Mouse (Mus musculus) testis, postnatal 10 days (tissue): ENCODE measurements around the gene Ripply3.
"Not testable (repeated sequence)": the region's sequence is repeated elsewhere in the genome, so short reads cannot be mapped to it uniquely, and the experiment has no call there.

Source experiments
- DNase-seq: peaks from one replicate; pipeline ENCODE4 v3.0.0; 2021; ENCODE audit warnings: low spot score

Ripply3 gene

DNA sequence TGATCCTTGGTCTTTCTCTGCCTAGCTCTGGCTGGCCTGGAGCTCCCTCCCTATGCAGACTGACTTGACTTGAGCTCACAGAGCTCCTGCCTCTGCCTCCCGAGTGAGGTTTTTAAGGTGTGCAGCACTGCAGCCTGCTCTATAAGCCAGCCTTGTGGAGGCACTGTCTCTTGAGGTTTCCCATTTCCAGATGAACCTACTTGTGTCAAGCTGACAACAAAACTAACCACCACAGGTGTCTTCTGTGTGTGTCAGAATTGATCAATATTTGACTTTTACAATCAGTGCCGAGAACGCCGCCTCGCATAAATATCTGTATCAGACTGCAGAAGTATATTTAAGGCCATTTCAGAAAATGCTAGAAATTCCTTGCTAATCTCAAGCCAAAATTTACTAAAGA is 13.6 kb upstream of the Ripply3 start:
- DNase-seq, result no peak

DNA sequence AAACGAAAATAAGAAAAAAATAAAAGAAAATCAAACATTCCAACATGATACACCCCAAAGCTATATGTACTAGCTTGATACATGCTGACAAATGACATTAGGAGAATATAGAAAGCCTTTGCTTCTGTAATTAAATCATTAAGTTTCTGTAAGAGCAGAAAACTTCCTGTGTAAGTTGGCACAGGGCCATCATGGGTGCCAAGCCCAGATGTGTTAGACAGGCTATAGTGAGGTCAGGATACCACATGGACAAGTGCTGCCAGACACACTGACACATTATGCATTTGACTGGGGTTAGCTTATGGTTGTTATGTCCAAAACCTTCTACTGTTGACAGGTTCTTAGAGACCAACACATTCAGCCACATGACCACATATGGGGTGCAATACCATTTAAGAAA is 13.0 kb upstream of the Ripply3 start:
- DNase-seq, result no peak

DNA sequence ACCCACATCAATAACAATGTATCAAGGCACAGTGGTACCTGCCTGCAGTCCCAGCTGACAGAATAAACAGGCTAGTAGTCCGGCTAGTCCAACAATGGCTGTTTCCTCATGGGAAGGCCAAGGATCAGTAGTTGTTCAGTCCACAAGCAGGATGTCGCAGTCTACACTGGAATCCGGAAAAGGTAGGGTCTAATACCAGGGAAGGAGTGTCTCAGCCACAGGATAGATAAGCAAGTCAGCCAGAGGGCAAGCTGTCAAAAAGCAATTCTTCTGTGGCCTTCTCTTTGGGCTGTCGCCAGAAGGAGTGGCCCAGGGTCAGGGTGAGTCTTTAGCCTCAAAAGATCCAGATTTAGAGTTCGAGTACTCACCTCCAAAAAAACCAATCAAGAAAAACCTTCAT is 10.5 kb upstream of the Ripply3 start:
- no peak for DNase-seq

DNA sequence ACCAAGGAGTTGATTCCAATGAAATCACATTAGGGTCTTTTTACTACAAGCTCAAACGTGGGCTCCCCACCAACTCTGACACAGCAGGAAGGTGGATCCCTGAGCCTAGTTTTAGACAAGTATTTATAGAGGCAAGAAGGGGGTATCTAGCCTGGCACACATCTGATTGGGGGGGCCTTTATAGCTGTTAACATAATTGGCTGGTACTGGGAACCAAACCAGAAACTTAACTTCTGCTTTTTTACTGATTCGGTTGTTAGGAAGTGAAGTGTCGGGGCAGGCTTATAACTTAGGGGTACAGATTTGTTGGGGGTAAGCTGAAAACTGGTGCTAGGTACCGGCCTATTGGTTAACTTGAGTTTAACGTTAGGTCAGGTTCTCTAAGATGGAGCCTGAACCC is 8.0 kb upstream of the Ripply3 start:
- no peak for DNase-seq

DNA sequence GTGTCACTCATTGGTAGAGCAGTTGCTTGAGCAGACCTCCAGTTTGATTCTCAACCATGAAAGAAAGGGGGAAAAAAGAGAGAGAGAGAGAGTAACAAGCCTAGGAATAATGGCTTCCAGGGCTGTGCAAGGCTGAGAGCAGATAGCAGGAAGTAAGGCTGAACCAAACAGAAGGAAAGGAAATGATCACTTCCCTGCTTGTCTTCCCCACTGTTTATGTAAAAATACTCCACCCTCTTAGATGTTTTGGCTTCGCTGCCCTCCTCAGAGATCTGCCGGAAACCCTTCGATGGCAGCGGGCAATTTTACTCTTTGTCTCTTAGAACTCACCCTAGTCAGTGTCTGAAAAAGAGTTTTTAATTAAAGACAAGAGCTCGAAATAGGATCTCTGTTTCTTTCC is 4.5 kb upstream of the Ripply3 start:
- no peak for DNase-seq

DNA sequence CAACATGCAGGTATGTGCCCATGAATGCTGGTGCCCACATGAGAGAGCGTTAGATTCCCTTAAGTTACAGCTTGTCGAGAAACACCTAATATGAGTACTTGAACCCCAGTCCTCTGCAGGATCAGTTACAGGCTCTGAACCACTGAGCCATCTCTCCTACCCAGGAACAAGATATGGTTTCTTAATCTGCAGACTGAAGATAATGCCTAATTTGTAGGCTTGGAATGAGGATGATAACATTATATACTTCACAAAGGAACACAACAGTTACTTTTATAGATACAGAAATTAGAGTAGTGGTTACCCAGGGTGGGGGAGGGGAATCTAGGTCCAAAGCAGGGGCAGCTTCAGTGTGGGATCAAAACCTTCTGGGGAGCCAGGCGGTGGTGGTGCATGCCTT is 2.2 kb upstream of the Ripply3 start:
- DNase-seq, result no peak

DNA sequence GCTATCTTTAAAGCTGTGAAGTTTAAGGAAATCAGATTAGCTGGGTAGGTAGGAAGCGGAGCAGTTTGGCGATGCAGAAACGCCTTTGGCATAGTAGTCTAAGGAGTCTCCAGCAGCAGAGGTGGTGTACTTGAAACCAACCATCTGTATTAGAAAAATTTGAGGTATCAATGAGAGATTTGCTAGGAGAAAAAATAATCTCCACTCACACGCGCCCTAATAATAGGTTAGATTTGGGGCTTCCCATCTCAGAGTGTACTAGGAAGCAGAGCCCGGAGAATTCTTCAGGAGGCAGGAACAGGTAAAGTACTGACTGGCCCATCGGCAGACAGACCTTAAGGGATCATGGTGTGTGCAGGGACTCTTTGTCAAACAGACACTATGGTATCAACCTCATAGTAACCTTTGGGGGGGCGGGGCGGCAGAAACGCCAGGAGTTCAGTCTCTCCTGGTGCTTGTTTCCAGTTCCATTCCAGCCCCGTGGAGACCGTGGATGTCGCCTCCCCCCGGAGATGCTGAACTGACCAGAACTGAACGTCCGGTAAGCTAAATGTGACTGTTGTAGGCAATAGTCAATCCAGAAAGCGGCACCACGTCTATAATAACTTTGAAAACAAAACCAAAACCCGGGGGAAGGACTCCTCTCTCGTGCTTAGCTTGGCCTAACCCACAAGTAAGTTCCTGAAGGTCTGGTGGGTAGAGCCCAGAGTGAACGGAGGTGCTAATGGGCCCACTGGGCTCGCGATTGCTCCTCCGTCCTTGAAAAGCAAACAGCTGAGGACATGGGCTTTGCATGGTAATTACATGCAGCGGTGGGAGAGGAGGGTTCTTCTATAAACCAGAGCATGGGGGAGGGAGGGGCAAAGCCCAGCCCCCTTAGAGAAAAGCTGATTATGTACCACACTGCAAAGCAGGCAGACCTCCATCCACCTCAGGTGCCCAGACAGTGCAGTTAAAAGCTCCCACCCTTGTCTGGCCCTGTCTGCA is 954 bp downstream of the Ripply3 start:
- no peak for DNase-seq

DNA sequence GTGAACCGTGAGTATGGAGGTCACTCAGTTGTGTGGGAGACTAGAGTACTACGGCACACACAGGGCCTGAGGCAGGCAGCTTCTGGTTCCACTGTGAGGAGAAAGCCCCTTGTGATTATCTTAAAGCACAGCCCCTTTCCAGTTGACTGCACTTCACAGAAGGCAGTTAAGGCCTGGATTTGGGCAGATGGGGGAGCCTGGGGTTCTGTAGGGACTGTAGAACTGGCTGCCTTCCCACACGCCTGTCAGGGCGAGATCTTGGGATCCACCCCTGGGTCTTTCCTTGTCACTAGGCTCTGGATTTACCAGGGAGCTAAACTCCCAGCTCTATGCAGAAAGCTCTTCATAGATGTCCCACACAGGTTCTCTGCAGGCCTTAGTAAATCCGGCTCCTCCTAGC is 2.2 kb downstream of the Ripply3 start:
- DNase-seq, result no peak

DNA sequence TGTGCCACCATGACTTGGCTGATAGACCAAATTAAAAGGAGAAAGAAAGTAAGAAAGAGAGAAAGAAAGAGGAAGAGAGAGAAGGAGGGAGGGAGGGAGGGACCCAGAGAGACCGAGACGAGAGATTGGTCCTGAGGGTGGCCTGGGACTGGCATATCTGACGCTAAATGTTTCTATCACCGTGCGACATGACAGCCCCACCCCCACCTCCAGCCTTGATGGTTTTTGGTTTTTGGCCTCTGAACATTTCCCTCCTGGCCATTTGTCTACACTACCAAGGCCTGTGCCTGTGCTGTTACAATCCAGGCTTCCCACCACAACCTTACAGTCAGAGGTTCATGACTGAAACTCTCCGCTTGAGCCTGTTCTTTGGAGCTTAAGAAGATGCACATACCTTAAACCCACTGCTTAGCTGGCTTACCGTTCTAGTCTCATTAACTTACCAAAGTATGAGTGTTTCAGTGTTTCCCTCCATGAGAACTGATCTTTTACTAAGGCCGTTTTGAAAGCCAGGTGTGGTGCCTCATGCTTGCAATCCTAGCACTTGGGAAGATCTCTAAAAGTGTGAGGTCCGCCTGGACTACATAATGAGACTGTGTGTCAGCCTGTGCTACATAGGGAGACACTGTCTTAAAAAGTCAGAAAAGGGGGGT is 3.1 kb downstream of the Ripply3 start:
- no peak for DNase-seq

DNA sequence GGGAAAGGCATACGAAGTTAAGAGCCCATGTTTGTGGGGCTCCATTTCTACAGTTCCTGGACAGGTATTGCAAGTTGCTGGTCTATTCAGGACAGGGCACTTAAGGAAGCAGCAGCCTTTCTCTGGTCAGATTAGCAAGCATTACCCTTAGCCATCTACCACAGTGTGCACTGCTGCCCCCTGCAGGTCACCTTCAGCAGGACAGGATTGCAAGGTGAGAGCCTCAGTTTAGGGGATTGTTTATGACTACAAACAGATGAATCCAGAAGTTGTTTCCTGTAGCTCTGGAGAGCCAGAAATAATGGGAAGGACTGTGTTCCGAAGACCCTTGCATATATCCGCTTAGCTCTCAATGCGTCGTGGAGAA is 3.6 kb downstream of the Ripply3 start:
- peak; percentile 73 for DNase-seq

DNA sequence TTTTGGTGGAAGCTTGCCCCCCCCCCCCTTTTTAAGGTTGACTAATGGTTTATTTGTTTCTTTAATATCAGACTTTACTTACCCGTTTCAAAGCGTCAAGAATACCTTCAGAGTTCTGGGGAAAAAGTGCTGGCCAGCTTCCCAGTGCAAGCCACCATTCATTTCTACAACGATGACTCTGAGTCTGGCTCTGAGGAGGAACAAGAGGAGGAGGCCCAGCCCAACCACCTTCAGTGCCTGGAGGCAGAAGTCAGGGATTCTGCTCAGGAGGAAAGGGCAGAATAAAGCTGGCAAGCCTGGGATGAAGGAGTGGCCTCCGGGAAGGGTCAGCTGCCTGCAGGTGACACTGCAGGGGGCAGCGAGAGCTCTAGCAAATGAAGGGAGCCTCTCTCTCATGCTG is 7.4 kb downstream of the Ripply3 start:
- DNase-seq, result no peak

DNA sequence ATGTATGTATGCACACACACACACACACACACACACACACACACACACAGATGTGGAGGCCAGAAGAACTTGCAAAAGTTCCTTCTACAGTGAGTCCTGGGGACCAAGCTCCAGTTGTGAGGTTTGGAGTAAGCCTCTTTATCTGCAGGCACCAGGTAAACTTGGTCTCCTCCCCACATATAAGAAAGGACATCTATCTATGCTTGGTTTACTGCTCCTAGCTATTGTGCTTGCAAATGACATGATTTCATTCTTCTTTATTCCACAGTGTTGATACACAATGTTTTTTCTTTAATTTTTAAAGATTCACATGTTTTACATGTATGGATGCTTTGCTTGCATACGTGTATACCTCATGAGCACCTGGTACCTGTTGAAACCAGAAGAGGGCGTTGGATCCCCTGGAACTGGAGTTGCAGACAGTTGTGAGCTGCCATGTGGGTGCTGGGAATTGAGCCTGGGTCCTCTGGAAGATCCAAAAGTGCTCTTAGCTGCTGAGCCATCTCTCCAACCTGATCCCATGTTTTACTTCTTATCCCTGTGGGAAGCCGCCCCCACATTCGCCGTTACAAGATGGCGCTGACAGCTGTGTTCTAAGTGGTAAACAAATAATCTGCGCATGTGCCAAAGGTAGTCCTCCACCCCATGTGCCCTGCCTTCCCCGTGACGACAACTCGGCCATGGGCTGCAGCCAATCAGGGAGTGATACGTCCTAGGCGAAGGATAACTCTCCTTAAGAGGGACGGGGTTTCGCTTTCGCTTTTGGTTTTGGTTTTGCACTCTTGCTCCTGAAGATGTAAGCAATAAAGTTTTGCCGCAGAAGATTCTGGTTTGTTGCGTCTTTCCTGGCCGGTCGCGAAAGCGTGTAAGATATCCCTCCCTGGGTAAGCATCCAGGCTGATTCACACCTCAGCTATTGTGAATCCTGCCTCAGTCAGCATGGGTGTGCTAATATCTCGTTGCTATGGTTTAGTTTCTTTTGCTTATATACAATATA is 11.2 kb downstream of the Ripply3 start:
- not testable (repeated sequence) for DNase-seq

DNA sequence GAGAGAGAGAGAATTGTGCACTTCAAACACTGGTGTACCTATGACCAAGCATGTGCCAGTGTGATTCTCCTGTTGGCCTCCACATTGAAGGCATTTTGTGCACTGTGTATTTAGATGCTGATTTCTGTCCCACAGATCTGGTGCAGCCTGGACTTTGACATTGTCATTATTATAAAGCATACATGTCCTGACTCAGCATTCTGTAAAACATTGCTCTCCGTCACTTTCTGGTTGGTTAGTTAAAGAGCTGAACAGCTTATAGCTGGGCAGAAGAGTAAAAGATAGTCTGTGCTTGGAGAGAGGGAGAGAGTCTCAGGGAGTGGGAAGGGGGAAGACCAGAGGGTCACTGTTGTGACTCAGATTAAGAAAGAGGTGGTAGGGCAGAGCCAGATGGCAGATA is 17.5 kb downstream of the Ripply3 start:
- no peak for DNase-seq

DNA sequence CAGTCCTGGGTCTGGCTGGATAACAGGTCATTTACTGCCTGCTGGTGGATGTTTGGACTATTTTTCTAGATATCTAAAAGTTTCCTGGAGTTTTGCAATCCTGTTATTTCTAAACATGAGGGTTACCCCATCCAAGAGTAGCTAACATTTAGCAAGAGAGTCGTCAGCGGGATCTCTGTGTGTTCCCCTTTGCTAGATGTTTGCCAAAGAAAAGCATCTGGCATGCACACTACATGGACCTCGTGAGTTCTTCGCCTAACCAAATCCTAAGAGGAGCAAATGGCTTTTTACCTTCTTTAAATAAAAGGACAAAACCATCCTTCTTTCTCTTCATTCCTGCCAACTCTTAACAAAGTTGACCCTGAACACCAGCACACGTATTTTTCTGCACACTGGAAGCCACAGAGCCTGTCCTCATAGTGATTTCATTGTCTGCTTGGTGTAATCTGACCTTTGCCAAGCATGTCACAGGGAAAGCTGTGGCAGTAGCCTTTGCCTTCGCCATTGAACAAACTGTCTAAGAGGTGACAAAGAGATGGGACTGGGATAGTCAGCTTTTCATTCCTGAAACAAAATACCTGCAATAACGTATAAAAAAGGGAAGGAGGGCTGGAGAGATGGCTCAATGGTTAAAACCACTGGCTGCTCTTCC is 19.0 kb downstream of the Ripply3 start:
- no peak for DNase-seq

DNA sequence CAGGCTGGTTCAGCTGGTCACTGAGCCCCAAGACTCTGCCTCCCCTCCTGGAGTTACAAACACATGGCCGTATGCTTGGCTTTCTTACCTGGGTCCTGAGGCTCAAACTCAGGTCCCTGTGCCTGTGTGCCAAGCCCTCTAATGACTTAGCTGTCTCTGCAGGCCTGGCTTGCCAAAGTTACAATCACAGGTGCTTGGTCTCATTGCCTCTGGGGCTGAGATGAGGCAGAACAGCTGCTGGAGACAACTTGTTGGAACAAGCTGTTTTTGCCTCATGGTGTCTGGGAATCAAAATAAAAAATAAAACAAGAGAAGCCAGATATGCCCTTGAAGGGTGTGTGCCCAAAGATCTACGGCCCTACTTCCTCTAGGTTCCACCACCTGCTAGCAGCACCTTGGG is 20.6 kb downstream of the Ripply3 start:
- no peak for DNase-seq

DNA sequence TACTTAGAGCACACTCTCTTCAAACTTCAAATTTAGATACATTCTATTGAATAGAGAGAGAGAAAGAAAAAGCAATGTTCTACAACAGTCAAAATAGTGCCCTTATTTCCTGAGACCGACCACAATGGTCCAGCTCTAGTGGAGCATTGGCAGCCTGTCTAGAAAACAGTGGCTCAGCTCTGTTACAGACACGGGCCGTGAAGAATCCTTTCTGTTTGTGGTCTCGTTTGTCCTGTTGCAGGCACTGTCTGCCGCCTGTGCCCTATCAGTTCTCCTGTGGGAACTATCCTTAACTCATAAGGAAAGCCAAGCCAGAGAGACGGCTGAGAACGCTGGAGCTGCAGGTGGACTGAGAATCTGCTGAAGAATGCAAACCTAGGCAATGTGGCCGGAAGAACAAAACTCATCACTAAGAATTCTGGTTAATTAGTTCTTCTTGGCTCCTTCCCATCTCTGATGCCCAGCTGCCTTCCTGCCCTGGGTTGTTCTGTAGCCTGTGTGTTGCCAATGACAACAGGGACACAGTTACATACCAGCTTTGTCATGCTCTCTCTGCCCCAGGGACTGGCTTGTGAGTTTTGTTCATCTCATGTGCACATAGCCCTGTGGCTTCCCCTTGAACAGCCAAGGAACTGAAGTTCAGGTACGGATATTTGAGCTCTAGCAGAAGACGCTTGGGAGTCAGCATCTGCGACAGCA is 21.5 kb downstream of the Ripply3 start:
- DNase-seq, result no peak

DNA sequence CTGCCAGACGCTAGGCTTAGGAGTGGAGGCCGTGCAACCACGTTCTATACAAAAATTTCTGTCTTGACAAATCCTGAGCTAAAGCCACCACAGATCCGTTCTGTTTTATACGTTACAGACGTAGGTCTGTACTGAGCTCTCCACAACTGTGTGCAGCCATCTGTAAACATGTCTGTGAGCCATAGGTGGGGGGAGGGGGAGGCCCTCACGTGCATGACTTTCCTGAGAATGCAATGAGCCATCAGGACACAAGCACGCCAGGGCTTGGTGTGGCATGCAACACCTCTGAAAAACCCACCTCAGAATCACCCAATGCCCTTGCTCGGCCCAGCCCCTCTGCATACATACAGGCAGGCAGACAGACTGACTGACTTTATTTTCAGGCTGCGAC is 22.1 kb downstream of the Ripply3 start:
- no peak for DNase-seq

DNA sequence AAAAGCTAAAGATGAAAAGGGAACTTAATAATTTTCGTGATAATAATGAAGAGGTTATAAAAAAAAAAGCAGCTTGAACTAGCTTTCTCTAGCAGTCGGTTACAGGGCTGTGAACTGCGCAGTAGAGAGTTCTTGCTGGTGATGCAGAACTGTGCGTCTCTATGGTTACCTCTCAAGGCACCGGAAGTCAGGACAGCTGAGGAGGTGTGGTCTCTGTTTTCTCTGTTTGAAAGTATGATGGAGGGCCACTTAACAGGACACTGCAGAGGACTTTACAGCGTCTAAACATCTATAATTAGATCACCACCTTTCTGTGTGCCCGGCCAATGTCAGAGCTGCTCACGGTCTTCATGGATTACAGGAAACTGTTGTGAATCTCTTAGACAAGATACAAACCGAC is 26.2 kb downstream of the Ripply3 start:
- no peak for DNase-seq

DNA sequence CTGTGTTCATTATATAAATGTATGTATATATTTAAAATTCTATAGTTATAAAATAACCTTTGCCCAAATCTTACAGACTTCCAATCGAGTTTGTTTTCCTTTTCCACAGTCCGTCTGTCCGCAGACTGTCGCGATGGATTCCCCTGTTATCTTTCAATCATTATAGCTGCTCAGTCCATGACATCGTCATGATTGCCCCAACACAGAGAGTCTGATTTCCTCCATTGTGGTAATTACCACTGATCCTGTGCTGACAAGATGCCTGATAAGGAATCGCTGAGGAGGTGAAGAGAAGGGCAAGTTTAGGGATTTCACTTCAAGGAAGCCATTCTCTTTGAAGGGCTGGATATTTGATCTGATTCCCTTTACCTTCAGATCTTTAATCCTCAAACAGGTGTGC is 27.8 kb downstream of the Ripply3 start:
- DNase-seq, result no peak

DNA sequence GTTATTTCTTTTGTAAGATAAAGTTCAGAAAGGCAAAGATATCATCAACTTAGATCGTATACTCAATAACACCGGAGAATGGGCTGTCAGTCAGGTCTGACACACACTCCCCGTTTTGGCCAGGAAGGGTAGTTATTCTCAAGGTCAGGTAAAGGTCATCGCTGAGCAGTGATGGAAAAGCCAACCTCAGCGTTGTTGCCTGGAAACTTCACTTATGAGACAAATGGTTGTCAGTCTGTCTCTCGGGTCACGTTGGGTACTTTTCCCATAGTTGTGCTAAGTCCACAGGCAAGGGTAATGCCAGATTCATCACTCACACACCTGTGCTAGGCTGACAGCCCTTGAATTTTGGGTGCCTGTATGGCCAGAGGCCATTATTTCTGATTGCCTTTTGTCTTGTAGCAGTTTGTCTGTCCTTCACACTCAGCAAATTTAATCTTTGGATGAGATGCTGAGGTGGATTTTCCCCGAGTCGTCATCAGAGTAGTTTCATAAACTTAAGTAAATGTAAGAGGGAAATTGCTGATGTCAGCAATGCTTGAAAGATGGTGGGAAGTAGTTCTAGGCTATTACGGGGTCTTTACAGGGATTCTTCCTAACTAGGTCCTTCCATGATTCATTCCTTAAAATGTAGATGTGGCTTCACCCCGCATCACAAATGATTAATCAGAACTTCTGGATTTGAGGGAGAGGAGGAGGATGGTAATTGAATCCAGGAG is 28.7 kb downstream of the Ripply3 start:
- DNase-seq, result no peak

DNA sequence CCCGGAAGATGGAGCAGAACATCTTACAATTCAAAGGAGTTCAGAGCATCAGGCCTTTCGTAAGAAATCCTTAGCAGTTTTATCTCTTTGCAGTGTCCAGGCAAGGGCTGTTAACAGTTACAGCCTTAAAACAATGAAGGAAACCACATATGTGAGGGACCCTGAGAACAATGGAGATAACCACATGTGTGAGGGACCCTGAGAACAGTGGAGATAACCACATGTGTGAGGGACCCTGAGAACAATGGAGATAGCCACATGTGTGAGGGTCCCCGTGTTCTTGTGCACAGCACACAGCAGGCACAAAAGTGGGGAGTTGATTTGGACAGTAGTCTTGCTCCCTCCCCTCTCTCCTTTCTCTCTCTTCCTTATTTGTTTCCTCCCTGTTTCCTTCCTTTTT is 29.9 kb downstream of the Ripply3 start:
- DNase-seq, result no peak
